Mouse (Mus musculus) midbrain, embryonic 15.5 days (tissue): ENCODE data around the gene Atf2. TPM values are rescaled to one million over a fixed set of nuclear protein-coding genes. Genes with fewer than 3 reads are reported as not detected.
"Not testable (repeated sequence)": the region's sequence is repeated elsewhere in the genome, so short reads cannot be mapped to it uniquely, and the experiment has no call there.

Experiments used
- ATAC-seq: fragments of 200-750 bp; cut with Nextera tagmentation; replicated peaks from 2 replicates; pipeline ENCODE4 v1.8.0; 2017; ENCODE audit warnings: moderate TSS enrichment
- H3K27ac ChIP-seq: fragments of 300-500 bp; sonication (generic); 2 replicates; pipeline ENCODE4 v1.5.1; 2015; ENCODE audit warnings: mild to moderate bottlenecking, inconsistent platforms
- H3K27me3 ChIP-seq: fragments of 300-500 bp; sonication (generic); replicated peaks from 2 replicates; pipeline ENCODE4 v1.6.1; 2015; ENCODE audit warnings: inconsistent platforms
- H3K36me3 ChIP-seq: fragments of 300-500 bp; sonication (generic); replicated peaks from 2 replicates; pipeline ENCODE4 v1.6.1; 2015; ENCODE audit warnings: inconsistent platforms
- H3K4me1 ChIP-seq: fragments of 300-500 bp; sonication (generic); 2 replicates; pipeline ENCODE4 v1.6.1; 2015; ENCODE audit warnings: inconsistent platforms
- H3K4me2 ChIP-seq: fragments of 300-500 bp; sonication (generic); 2 replicates; pipeline ENCODE4 v1.6.1; 2015; ENCODE audit warnings: inconsistent platforms, mild to moderate bottlenecking, moderate library complexity
- H3K4me3 ChIP-seq: fragments of 300-500 bp; sonication (generic); 2 replicates; pipeline ENCODE4 v1.5.1; 2015; ENCODE audit warnings: mild to moderate bottlenecking, inconsistent platforms
- H3K9ac ChIP-seq: fragments of 300-500 bp; sonication (generic); 2 replicates; pipeline ENCODE4 v1.6.1; 2015; ENCODE audit warnings: mild to moderate bottlenecking, inconsistent platforms
- H3K9me3 ChIP-seq: fragments of 300-500 bp; sonication (generic); 2 replicates; pipeline ENCODE4 v1.6.1; 2016; ENCODE audit warnings: inconsistent platforms
- WGBS: fragments of 180-500 bp; shearing (Covaris S2); methylation state at CpG from one replicate; pipeline ENCODE4 v1.1.7; 2015; ENCODE audit warnings: mixed read lengths; 5-methylcytosine and 5-hydroxymethylcytosine counted together
- polyA plus RNA-seq: library from polyadenylated mRNA; unstranded; fragments of >200 nt; fragmentation: Nextera tagmentation; extraction: Ambion mirVana; gene quantifications from 2 replicates; pipeline ENCODE4 v1.2.1, GENCODE M21; 2015

The Atf2 gene
- polyA plus RNA-seq, 1 experiment from 2014 or later, result 119 TPM

DNA sequence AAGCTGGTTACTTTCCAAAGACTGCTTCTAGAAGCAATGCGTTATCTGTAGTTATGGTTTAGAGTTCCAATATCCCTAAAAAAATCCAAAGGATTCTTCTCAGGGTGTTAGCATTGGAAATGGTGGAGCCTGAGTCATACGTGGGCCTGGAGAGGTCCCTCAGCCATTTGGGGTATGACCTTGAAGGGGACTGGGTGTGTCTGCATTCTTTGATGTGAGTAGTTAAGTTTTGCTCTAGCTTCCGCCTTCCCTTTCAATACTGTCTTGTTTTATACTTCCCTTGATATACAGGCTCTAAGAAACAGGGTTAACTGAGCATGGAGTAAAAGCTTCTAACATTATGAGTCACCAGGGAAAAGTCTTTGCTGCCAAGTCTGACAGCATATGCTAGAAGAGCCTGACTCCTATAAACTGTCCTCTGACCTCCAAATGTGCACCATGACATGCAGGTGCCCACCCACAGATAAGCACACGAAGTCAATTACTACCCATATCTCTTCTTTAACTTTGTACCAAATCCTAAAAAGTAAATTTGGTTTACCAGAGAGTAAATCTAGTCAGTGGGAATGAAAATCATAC, 32.3 kb downstream of the Atf2 start:
- no peak for ATAC-seq

DNA sequence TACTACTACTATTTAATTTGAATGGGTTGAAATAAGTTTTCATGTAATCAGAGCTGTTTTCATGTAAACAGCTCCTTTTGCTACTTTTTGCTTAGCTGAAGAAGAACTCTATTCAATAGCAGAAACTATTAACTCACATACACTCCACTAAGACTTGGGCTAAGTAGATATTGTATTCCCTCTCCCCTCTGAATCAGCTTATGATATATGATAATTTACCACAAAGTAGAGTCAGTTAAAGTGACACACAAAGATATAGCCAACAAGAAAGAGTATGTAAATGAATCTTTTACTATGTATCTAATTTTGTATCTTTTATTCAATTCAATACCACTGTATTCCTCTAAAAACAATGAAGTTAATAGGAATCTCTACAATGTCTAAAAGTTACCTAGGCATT, 35.1 kb downstream of the Atf2 start:
- H3K27ac ChIP-seq, result no peak overlapping the region
- no peak overlapping the region for H3K4me2 ChIP-seq
- ATAC-seq, result no peak
- no peaks in the 10 kb centered on the region for H3K36me3 ChIP-seq
- no peak overlapping the region for H3K4me3 ChIP-seq
- H3K9ac ChIP-seq, result no peak overlapping the region
- H3K4me1 ChIP-seq, result no peaks in the 10 kb centered on the region
- no peaks in the 10 kb centered on the region for H3K27me3 ChIP-seq
- H3K9me3 ChIP-seq, result no peaks in the 10 kb centered on the region

More for the DNA sequence above, 32.3 kb downstream of the Atf2 start:
- H3K4me1 ChIP-seq, result no peaks in the 10 kb centered on the region
- no peak overlapping the region for H3K4me2 ChIP-seq
- no peak overlapping the region for H3K4me3 ChIP-seq
- no peak overlapping the region for H3K27ac ChIP-seq
- 95% methylated on average over 4 of the region's 4 CpGs for WGBS
- H3K9me3 ChIP-seq, result no peaks in the 10 kb centered on the region
- no peaks in the 10 kb centered on the region for H3K36me3 ChIP-seq
- H3K27me3 ChIP-seq, result no peaks in the 10 kb centered on the region
- no peak overlapping the region for H3K9ac ChIP-seq

DNA sequence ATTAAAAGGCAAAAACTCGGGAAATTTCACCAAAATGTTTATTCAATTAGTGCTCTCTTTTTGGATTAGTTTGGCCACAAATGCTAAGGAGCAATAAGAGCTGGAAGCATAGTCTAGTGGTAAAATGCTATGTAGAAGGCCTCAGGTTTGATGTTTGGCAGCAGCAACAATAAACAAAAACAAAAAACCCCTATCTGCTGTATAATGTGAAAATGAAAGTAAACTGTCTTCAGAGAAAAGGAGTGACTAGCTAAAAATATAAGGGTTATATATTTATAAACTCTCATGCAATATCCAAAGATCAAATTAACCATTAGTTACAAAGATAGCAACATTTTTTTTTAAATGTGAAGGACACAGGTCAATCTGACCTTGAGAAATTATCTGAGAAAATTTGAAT, 36.2 kb downstream of the Atf2 start:
- Histone ChIP-seq H3K4me3 (no peak overlapping the region), H3K9me3 (no peaks in the 10 kb centered on the region), H3K4me1 (no peaks in the 10 kb centered on the region), H3K27ac (no peak overlapping the region), H3K36me3 (no peaks in the 10 kb centered on the region), H3K4me2 (no peak overlapping the region), H3K27me3 (no peaks in the 10 kb centered on the region), H3K9ac (no peak overlapping the region)
- 85% methylated on average over 1 of the region's 1 CpGs for WGBS
- ATAC-seq, result no peak

DNA sequence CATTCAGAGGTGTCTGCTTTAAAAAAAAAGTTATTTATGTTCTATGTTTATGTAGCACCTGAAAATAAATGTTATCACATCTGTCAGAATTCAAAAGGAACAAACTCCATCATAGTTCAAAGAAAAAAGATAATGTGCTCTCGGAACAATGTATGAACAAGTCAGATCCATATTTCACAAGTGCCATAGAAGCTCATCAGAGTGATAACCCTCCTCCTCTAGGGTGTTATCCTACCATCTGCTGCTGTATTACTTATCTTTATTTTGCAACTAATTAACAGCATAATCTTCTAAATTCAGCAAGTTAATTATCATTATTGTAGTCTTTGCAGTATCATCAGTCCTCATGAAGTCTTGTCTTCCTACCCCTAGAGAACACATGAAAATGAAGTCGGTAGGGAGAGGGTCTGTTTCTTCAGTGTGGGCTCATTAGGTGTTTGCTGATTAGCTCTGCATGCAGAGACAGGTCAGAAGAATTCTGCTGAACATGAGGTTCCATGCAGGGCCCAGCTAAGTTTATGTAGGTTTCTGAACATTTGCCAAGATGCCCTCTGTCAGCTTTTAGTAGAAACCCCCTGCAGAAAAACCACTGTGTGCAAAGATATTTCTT, 57.9 kb downstream of the Atf2 start:
- no peak overlapping the region for H3K27ac ChIP-seq
- H3K9me3 ChIP-seq, result no peaks in the 10 kb centered on the region
- H3K9ac ChIP-seq, result no peak overlapping the region
- no peak overlapping the region for H3K4me2 ChIP-seq
- no peak overlapping the region for H3K4me3 ChIP-seq
- ATAC-seq, result no peak
- 69% methylated on average over 2 of the region's 2 CpGs for WGBS
- no peaks in the 10 kb centered on the region for H3K36me3 ChIP-seq
- H3K27me3 ChIP-seq, result no peaks in the 10 kb centered on the region
- 0 out of 2 replicates have a peak, but pooled peaks cover 2% of the 10 kb centered on the region for H3K4me1 ChIP-seq

DNA sequence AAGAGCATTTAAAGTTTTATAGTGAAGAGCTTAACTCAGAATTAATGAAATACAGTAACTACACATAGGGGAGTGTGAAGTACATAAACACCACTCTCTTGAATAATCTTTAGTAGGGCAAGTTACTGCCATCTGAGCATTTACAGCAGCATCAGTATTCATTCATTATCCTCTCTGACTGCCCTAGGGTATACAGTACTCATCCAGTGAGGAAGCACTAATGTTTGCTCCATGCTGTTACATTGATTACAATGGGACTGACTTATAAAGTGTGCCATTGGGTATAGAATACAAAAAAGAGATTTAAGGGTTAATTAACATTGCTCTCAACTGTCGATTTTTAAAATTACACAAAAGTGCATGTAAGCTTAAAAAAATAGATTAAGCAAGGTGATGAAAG, 59.2 kb downstream of the Atf2 start:
- no peak for ATAC-seq
- WGBS, result 52% methylated on average over 1 of the region's 1 CpGs
- H3K27ac ChIP-seq, result no peak overlapping the region
- no peak overlapping the region for H3K4me3 ChIP-seq
- no peak overlapping the region for H3K9ac ChIP-seq
- 0 out of 2 replicates have a peak, but pooled peaks cover 2% of the 10 kb centered on the region for H3K4me1 ChIP-seq
- H3K4me2 ChIP-seq, result no peak overlapping the region
- no peaks in the 10 kb centered on the region for H3K9me3 ChIP-seq
- H3K36me3 ChIP-seq, result 0 out of 2 replicates have a peak, but pooled peaks cover 3% of the 10 kb centered on the region
- H3K27me3 ChIP-seq, result no peaks in the 10 kb centered on the region

DNA sequence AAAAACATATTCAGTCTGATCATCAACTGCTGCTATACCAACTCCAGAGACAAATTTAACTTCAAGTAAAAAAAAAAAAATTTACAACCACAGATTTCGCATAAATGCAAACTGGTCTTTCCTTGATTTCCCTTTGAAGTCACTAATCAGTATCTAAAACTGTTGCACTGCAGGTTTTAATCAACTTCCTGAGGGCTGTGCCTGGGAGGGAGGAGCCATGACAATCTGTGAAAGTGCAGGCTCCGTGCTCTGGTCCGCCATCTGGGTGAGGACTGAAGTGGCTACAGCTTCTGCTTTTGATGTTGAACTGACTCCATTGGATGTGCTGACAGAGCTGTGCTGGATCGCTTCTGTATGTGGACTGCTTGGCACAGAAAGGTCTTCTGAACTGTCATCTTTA, 73.7 kb downstream of the Atf2 start:
- no peak overlapping the region for H3K4me3 ChIP-seq
- peaks cover 14% of the 10 kb centered on the region; the same call in 1 of the 2 replicates for H3K36me3 ChIP-seq
- no peak overlapping the region for H3K27ac ChIP-seq
- WGBS, result 80% methylated on average over 4 of the region's 4 CpGs
- no peak overlapping the region for H3K4me2 ChIP-seq
- ATAC-seq, result no peak
- H3K9ac ChIP-seq, result no peak overlapping the region
- no peaks in the 10 kb centered on the region for H3K4me1 ChIP-seq
- no peaks in the 10 kb centered on the region for H3K9me3 ChIP-seq
- H3K27me3 ChIP-seq, result no peaks in the 10 kb centered on the region

DNA sequence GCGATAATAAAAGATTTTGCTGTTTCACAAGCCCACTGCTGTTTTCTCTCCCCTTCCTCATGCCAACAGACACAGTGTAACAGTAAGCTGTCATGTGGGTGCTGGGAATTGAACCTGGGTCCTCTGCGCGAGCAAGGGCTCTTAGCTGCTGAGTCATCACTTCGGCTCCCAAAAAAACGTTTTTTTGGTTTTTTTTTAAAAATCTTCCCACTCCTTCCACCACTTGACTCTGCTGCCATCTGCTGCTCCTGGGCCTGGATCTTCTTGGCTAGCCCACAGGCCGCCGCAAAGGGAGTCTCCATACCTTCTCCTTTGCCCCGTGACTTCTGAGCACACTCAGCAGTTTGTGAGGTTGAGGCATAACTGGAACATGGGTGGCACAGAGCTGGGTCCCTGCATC, 84.8 kb downstream of the Atf2 start:
- 83% methylated on average over 8 of the region's 8 CpGs for WGBS

DNA sequence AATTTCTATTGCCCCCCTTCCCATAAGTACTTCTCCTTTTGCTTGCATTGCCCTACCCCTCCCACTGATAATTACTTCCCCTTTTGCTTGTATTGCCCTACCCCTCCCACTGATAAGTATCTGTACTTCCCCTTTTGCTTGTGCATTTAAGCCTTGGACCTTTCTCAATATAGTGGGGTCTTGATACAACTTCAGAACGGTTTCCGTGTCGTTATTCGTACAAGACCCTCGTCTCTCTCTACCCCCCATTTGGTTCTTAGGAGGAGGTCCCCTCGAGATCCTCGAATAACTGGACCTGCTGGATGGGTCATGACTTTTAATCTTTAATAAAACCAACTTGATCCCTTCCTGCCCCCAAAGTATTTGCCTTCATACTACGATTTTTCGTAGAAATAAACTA, 92.3 kb downstream of the Atf2 start:
- 91% methylated on average over 9 of the region's 9 CpGs for WGBS
- not testable (repeated sequence) for H3K27me3 ChIP-seq, H3K4me3 ChIP-seq, H3K36me3 ChIP-seq, H3K4me2 ChIP-seq, ATAC-seq, H3K9me3 ChIP-seq, H3K9ac ChIP-seq, H3K4me1 ChIP-seq, H3K27ac ChIP-seq

More for the DNA sequence above, 84.8 kb downstream of the Atf2 start:
- no peak overlapping the region for H3K9ac ChIP-seq
- H3K9me3 ChIP-seq, result no peaks in the 10 kb centered on the region
- no peak overlapping the region for H3K27ac ChIP-seq
- ATAC-seq, result no peak
- no peaks in the 10 kb centered on the region for H3K36me3 ChIP-seq
- no peak overlapping the region for H3K4me3 ChIP-seq
- no peaks in the 10 kb centered on the region for H3K4me1 ChIP-seq
- H3K4me2 ChIP-seq, result no peak overlapping the region
- no peaks in the 10 kb centered on the region for H3K27me3 ChIP-seq

DNA sequence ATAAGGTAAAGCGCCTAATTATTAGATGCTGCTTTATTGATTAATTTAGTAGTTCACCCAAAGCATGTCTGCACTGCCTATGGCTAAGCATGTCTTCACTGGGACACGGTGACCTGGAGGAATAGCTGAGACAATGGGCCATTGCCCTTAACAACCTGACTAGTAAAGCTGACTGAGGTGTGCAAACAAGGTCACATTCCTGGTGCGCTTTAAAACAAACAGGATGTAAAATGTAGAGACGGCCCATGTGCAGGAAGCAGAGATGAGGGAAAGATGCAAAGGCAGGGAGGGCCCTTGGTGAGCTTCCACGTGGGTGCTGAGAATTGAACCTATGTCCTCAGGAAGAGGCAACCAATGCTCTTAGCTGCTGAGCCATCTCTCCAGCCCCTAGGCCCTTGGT, 93.7 kb downstream of the Atf2 start:
- ATAC-seq, result no peak
- H3K9me3 ChIP-seq, result no peaks in the 10 kb centered on the region
- no peak overlapping the region for H3K4me3 ChIP-seq
- H3K27ac ChIP-seq, result no peak overlapping the region
- no peak overlapping the region for H3K9ac ChIP-seq
- no peaks in the 10 kb centered on the region for H3K36me3 ChIP-seq
- no peaks in the 10 kb centered on the region for H3K27me3 ChIP-seq
- no peaks in the 10 kb centered on the region for H3K4me1 ChIP-seq
- H3K4me2 ChIP-seq, result no peak overlapping the region
- 80% methylated on average over 5 of the region's 5 CpGs for WGBS

DNA sequence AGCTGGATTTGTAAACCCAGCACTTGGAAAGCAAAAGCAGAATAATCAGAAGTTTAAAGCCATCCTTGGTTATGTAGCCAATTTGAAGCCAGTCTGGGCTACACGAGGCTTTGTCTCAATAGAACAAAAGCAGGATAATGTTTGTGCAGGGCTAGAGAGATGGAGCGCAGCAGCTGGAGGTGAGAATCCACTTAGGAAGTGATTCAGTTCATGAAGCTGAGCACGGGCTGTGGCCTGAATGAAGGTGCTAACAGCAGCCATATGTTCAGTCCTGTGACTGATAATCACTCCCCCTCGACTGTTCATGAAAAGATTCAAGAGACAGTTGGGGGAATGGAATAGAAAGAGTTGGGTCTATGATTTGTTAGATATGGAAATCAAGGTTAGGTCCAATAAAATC, 94.3 kb downstream of the Atf2 start:
- Histone ChIP-seq H3K4me3 (no peak overlapping the region), H3K9ac (no peak overlapping the region), H3K27ac (no peak overlapping the region), H3K9me3 (no peaks in the 10 kb centered on the region), H3K36me3 (no peaks in the 10 kb centered on the region), H3K4me1 (no peaks in the 10 kb centered on the region), H3K27me3 (no peaks in the 10 kb centered on the region), H3K4me2 (no peak overlapping the region)
- no peak for ATAC-seq
- WGBS, result 52% methylated on average over 4 of the region's 4 CpGs

DNA sequence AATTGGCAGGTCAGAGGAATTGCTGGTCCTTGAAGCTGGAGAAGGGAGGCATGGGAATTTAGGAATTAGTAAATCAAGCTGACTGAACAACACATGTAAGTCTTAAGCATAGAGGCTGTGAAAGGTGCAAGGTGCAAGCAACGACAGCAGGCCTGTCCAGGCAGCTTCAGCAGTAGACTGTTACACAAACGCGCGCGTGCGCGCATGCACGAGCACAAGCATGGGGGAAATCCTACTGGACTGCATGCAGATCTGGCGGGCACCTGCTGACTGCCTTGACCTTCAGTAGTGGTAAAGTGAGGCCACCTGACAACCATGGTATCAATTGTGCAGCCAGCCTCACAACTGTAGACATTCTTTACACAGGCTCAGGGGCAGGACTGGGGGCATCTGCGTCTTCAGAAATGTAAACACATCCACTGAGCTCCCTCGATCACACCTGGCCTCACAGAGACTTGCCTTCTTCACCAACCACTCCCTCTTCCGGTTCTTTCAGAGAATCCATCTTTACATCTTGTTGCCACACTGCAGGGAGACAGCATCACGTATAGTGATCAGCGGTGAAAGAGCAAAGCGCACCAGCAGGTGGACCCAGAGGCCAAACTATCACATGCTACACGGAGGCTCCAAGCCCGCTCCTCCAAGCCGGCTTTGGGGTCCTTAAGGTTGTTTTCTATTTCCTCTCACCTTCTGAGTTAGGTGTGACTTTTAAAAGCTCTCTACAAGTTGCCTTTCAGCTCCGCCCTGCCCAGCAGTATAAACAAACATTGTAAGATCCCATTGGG, 100.4 kb downstream of the Atf2 start:
- no peaks in the 10 kb centered on the region for H3K4me1 ChIP-seq
- no peaks in the 10 kb centered on the region for H3K27me3 ChIP-seq
- no peak overlapping the region for H3K27ac ChIP-seq
- no peaks in the 10 kb centered on the region for H3K9me3 ChIP-seq
- no peak overlapping the region for H3K9ac ChIP-seq
- no peak overlapping the region for H3K4me3 ChIP-seq
- WGBS, result 58% methylated on average over 19 of the region's 19 CpGs
- no peak; the same call in 1 of the 2 replicates for ATAC-seq
- no peaks in the 10 kb centered on the region for H3K36me3 ChIP-seq
- no peak overlapping the region for H3K4me2 ChIP-seq

DNA sequence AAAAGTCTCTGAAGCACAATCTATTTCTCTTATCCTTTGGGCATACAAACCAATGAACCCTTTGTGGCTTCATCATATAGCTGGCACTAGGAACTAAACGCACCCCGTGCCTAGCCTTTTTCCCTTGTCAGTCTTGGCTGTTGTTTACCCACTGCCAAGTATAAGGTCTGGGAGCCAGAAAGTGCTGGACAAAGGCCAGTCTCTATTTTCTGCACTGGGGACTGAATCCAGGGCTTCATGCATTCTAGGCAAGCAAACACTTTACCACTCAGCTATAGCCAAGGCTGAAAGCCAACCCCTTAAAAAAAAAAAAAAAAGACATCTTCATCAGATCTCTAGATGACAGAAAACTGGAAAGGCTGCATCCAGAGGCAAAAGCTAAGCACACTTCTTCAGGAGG, 102.1 kb downstream of the Atf2 start:
- Histone ChIP-seq H3K27me3 (no peaks in the 10 kb centered on the region), H3K4me3 (no peak overlapping the region), H3K4me1 (no peaks in the 10 kb centered on the region), H3K4me2 (no peak overlapping the region), H3K36me3 (no peaks in the 10 kb centered on the region), H3K9me3 (no peaks in the 10 kb centered on the region), H3K27ac (no peak overlapping the region), H3K9ac (no peak overlapping the region)
- WGBS, result 75% methylated on average over 2 of the region's 2 CpGs
- ATAC-seq, result 0 out of 2 replicates have a peak, but pooled peaks have one; percentile 42
